Mouse (Mus musculus) limb, embryonic 12.5 days (tissue): ENCODE data around the gene Gpr137. TPM values are rescaled to one million over a fixed set of nuclear protein-coding genes. Genes with fewer than 3 reads are reported as not detected.

Experiments used
- ATAC-seq: fragments of 200-750 bp; cut with Nextera tagmentation; 2 replicates; pipeline ENCODE4 v1.8.0; 2017; ENCODE audit warnings: low read depth, moderate TSS enrichment; ENCODE audit not compliant: insufficient number of reproducible peaks, insufficient read depth, low FRiP score, low TSS enrichment
- H3K27ac ChIP-seq: fragments of 300-500 bp; sonication (generic); 2 replicates; pipeline ENCODE4 v1.5.1; 2016; ENCODE audit warnings: mild to moderate bottlenecking, moderate library complexity
- H3K27me3 ChIP-seq: fragments of 300-500 bp; sonication (generic); 2 replicates; pipeline ENCODE4 v1.6.1; 2016; ENCODE audit warnings: mild to moderate bottlenecking, moderate library complexity
- H3K36me3 ChIP-seq: fragments of 300-500 bp; sonication (generic); 2 replicates; pipeline ENCODE4 v1.6.1; 2016; ENCODE audit warnings: mild to moderate bottlenecking, moderate library complexity
- H3K4me1 ChIP-seq: fragments of 300-500 bp; sonication (generic); replicated peaks from 2 replicates; pipeline ENCODE4 v1.6.1; 2016
- H3K4me2 ChIP-seq: fragments of 300-500 bp; sonication (generic); 2 replicates; pipeline ENCODE4 v1.6.1; 2016; ENCODE audit warnings: mild to moderate bottlenecking, moderate library complexity
- H3K4me3 ChIP-seq: fragments of 300-500 bp; sonication (generic); replicated peaks from 2 replicates; pipeline ENCODE4 v1.5.1; 2016; ENCODE audit warnings: mild to moderate bottlenecking
- H3K9ac ChIP-seq: fragments of 300-500 bp; sonication (generic); replicated peaks from 2 replicates; pipeline ENCODE4 v1.6.1; 2016; ENCODE audit warnings: mild to moderate bottlenecking, moderate library complexity
- H3K9me3 ChIP-seq: fragments of 300-500 bp; sonication (generic); 2 replicates; pipeline ENCODE4 v1.6.1; 2016; ENCODE audit warnings: mild to moderate bottlenecking, moderate library complexity
- WGBS: fragments of 180-500 bp; shearing (Covaris S2); methylation state at CpG from one replicate; pipeline ENCODE4 v1.1.7; 2016; 5-methylcytosine and 5-hydroxymethylcytosine counted together
- polyA plus RNA-seq: library from polyadenylated mRNA; unstranded; fragments of >200 nt; fragmentation: Nextera tagmentation; extraction: Ambion mirVana; gene quantifications from 2 replicates; pipeline ENCODE4 v1.2.1, GENCODE M21; 2016

Gene Gpr137
- polyA plus RNA-seq, 1 experiment from 2014 or later: 23.8 TPM

DNA sequence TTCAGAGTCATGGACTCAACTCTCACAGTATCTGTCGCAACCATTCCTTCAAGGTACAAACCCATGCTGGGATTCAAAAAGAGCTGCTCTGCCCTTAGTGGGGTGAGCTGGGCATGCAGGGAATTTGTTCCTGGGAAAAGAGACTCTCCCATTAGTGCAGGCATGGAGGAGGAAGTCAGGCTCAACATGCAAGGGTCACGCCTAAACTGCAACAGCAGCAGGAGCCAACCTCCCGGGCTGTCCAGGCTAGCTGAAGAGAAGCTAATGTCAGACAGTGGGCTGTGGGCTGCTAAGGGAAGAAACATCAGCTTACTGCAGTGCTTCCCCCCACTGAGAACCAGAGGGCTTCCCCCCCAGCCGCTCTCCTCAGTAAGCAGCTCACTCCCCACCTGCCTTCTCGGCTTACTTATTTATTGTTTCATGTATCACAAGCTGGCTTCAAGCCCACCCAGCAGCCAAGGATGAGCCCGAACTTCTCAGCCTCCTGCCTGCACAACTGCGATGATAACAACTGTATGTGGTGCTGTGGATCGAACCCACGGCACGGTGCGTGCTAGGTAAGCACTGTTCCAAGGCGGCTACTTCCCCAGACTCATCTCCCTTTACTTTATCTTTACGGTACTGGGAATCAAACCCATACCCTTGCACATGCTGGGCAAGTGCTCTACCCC, 30.1 kb upstream of the Gpr137 start:
- Histone ChIP-seq H3K27ac (no peak overlapping the region), H3K36me3 (peaks cover 10% of the 10 kb centered on the region), H3K4me2 (no peak overlapping the region), H3K4me3 (no peak overlapping the region), H3K4me1 (peaks cover 66% of the 10 kb centered on the region), H3K9ac (peak overlapping the region; percentile 14; the same call in 1 of the 2 replicates), H3K9me3 (no peaks in the 10 kb centered on the region), H3K27me3 (peaks cover 10% of the 10 kb centered on the region)
- WGBS: 79% methylated on average over 13 of the region's 13 CpGs
- ATAC-seq: no peak

- no peak overlapping the region for H3K27ac ChIP-seq
- no peak for ATAC-seq
- peaks cover 61% of the 10 kb centered on the region for H3K4me1 ChIP-seq
- H3K9ac ChIP-seq: 0 out of 2 replicates have a peak overlapping the region, but pooled peaks have one; percentile 14
- no peaks in the 10 kb centered on the region for H3K9me3 ChIP-seq
- no peak overlapping the region; the same call in 1 of the 2 replicates for H3K4me2 ChIP-seq
- peaks cover 10% of the 10 kb centered on the region for H3K27me3 ChIP-seq
- H3K36me3 ChIP-seq: peaks cover 9% of the 10 kb centered on the region
- no peak overlapping the region for H3K4me3 ChIP-seq
- WGBS: 21% methylated on average over 6 of the region's 6 CpGs
These were observed 29.4 kb upstream of the Gpr137 start for GRCm38 (mm10) chr19:6971644-6972043.

GRCm38 (mm10) chr19:6970460-6971085, 28.3 kb upstream of the Gpr137 start:
- H3K27ac ChIP-seq: 0 out of 2 replicates have a peak overlapping the region, but pooled peaks have one; percentile 35
- H3K9ac ChIP-seq: peak overlapping the region; percentile 67; the same call in 1 of the 2 replicates
- no peaks in the 10 kb centered on the region for H3K9me3 ChIP-seq
- peaks cover 16% of the 10 kb centered on the region for H3K36me3 ChIP-seq
- H3K4me1 ChIP-seq: peaks cover 52% of the 10 kb centered on the region
- peak overlapping the region; percentile 65 for H3K4me2 ChIP-seq
- ATAC-seq: no peak
- H3K4me3 ChIP-seq: peak overlapping the region; percentile 64
- 23% methylated on average over 11 of the region's 11 CpGs for WGBS
- H3K27me3 ChIP-seq: peaks cover 10% of the 10 kb centered on the region

GRCm38 (mm10) chr19:6969665-6970381, 27.5 kb upstream of the Gpr137 start:
- H3K9me3 ChIP-seq: no peaks in the 10 kb centered on the region

DNA sequence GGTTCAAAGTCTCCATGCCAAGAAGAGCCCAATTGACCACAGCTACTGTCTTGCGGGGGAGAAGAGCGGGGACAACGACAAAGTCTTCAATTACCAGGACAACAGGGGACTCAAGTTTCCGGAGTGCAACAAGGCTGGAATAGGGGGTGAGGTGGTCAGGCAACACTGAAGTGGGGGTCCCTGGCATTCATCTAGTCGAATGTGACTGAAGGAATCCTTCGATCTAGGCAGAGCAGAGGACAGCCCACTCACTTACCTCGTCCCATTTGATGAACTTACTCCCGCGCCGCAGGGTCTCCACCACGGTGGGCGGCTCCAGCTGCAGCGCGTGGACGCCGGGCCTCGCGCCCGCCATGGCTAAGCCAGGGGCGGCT, 27.0 kb upstream of the Gpr137 start:
- Histone ChIP-seq H3K36me3 (peaks cover 29% of the 10 kb centered on the region), H3K9me3 (no peaks in the 10 kb centered on the region), H3K9ac (peak overlapping the region; percentile 67), H3K4me1 (peaks cover 52% of the 10 kb centered on the region), H3K27me3 (peaks cover 10% of the 10 kb centered on the region), H3K4me2 (peak overlapping the region; percentile 65), H3K27ac (no peak overlapping the region), H3K4me3 (peak overlapping the region; percentile 64)
- WGBS: under 1% methylated on average over 20 of the region's 20 CpGs
- ATAC-seq: no peak; the same call in 1 of the 2 replicates

More at GRCm38 (mm10) chr19:6969665-6970381, 27.5 kb upstream of the Gpr137 start:
- H3K36me3 ChIP-seq: peaks cover 23% of the 10 kb centered on the region
- H3K27me3 ChIP-seq: peaks cover 10% of the 10 kb centered on the region
- peak overlapping the region; percentile 65 for H3K4me2 ChIP-seq
- WGBS: under 1% methylated on average over 55 of the region's 55 CpGs
- ATAC-seq: peak; percentile 15; the same call in 1 of the 2 replicates
- peaks cover 52% of the 10 kb centered on the region for H3K4me1 ChIP-seq
- peak overlapping the region; percentile 67 for H3K9ac ChIP-seq
- peak overlapping the region; percentile 64 for H3K4me3 ChIP-seq
- no peak overlapping the region for H3K27ac ChIP-seq

DNA sequence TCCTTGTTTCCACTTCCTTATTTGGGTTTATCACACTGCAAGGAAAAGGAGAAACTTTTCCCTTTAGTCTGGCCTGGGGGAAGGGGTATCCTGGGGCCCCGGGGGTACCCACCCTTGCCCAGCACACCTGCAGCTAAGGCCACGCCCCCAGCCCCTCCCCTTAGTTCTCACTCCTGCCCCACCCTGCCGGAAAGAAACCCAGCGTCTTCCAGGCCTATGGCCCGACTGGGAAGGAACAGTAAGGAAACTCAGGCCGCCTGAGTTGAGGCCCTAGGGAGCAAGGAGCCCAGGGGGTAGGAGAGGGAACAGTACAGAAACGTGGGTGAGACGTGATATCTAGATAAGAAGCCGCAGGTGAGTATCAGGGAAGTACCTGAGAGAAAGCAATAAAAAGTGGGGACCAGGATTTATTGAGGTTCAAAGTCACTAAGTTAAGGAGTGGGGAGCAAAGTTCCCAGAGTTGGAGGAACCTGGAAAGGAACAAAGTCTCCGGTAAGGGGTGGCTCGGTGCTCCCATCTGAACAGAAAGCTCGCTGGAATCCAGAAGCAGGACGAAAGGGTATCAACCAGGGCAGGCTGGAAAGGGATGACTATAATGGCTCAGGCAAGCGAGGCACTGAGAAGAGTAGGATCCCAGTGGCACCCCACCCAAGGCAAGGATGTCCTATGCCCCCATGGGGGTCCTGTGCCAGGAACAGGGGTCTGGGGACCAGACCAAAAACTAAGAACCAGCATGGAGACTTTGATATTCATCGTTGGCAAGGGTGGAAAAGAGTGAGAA, 26.4 kb upstream of the Gpr137 start:
- H3K27ac ChIP-seq: no peak overlapping the region

GRCm38 (mm10) chr19:6956461-6956860, 14.2 kb upstream of the Gpr137 start:
- no peak for ATAC-seq
- Histone ChIP-seq H3K4me2 (no peak overlapping the region), H3K27ac (no peak overlapping the region), H3K27me3 (no peaks in the 10 kb centered on the region), H3K9me3 (no peaks in the 10 kb centered on the region), H3K4me3 (no peak overlapping the region), H3K36me3 (peaks cover 75% of the 10 kb centered on the region), H3K4me1 (peaks cover 11% of the 10 kb centered on the region), H3K9ac (no peak overlapping the region)
- WGBS: 77% methylated on average over 10 of the region's 10 CpGs

More for the DNA sequence above, 26.4 kb upstream of the Gpr137 start:
- Histone ChIP-seq H3K4me1 (peaks cover 47% of the 10 kb centered on the region), H3K36me3 (peaks cover 34% of the 10 kb centered on the region), H3K9me3 (no peaks in the 10 kb centered on the region), H3K4me2 (peak overlapping the region; percentile 65), H3K9ac (peak overlapping the region; percentile 67), H3K27me3 (peaks cover 10% of the 10 kb centered on the region), H3K4me3 (peak overlapping the region; percentile 64)
- ATAC-seq: no peak
- WGBS: 11% methylated on average over 15 of the region's 15 CpGs

DNA sequence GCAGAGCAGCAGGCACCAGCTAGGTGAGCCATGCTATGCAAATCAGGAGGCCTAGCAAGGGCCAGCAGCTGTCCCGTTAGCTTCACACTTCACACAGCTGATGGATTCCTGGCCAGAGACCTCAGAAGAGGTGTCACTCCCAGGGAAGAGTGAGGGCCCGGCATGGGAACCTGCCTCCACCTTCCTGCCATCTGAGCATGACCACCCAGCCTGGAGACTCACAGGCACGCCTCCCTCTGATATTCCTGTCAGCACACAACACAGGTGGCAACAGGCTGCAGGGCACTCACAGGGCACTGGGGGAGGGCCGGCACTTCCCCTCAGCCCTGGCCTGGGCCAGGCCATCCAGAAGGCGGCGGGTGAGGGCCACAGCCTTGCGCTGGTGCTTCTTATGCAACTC, 13.1 kb upstream of the Gpr137 start:
- H3K9me3 ChIP-seq: no peaks in the 10 kb centered on the region
- H3K27ac ChIP-seq: no peak overlapping the region
- ATAC-seq: no peak
- H3K27me3 ChIP-seq: no peaks in the 10 kb centered on the region
- 73% methylated on average over 7 of the region's 7 CpGs for WGBS
- H3K4me3 ChIP-seq: no peak overlapping the region
- no peak overlapping the region for H3K4me2 ChIP-seq
- H3K36me3 ChIP-seq: peaks cover 70% of the 10 kb centered on the region
- H3K9ac ChIP-seq: no peak overlapping the region
- H3K4me1 ChIP-seq: peaks cover 11% of the 10 kb centered on the region

DNA sequence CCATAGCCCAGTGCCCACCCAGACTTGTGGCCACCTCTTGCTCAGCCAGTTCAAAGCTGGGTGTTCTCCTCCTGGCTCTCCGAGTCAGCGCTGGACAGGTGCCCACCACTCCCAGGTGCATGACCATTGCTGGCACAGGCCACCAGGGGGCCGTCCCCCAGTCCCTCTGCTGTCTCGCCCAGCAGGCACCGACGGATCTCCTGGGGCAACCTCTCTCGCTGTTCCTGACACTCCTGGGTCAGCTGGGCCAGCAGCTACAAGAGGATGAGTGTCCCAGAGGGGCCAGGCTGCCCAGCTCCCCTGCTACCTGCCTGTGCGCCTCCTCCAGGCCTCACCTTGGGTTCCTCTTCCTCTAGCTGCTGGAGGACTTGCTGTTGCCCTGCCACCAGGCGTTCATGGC, 11.8 kb upstream of the Gpr137 start:
- H3K4me3 ChIP-seq: no peak overlapping the region
- H3K4me2 ChIP-seq: no peak overlapping the region
- WGBS: 54% methylated on average over 9 of the region's 9 CpGs
- H3K4me1 ChIP-seq: peaks cover 19% of the 10 kb centered on the region
- H3K9me3 ChIP-seq: no peaks in the 10 kb centered on the region
- peaks cover 56% of the 10 kb centered on the region for H3K36me3 ChIP-seq
- no peak for ATAC-seq
- no peak overlapping the region for H3K27ac ChIP-seq
- no peak overlapping the region for H3K9ac ChIP-seq
- no peaks in the 10 kb centered on the region for H3K27me3 ChIP-seq

DNA sequence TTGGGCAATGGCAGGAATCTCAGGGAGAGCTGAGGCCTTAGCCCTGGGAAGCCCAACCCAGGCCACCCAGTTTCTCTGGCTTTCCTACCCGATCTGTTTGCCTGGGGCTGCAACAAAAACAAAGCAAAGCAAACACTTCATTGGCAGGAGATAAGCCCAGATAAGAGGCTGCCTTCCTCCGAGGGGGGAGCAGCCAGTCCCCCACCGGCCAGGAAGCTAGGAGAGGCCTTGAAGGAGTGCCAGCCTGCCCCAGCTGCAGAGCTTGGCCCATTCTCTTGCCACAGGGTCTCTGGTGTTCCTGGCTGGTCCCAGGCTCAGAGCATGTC, 10.4 kb upstream of the Gpr137 start:
- Histone ChIP-seq H3K4me1 (peaks cover 19% of the 10 kb centered on the region), H3K9ac (0 out of 2 replicates have a peak overlapping the region, but pooled peaks have one; percentile 78), H3K27me3 (no peaks in the 10 kb centered on the region), H3K4me2 (peak overlapping the region; percentile 96), H3K9me3 (no peaks in the 10 kb centered on the region), H3K4me3 (peak overlapping the region; percentile 63), H3K36me3 (peaks cover 42% of the 10 kb centered on the region), H3K27ac (peak overlapping the region; percentile 97)
- no peak for ATAC-seq
- WGBS: 12% methylated on average over 3 of the region's 3 CpGs
